Mouse (Mus musculus) liver, embryonic 14.5 days (tissue): Measurements from ENCODE around the gene Agpat4. TPM values are rescaled to one million over a fixed set of nuclear protein-coding genes. Genes with fewer than 3 reads are reported as not detected.

Source experiments
- ATAC-seq: fragments of 200-750 bp; cut with Nextera tagmentation; 2 replicates; pipeline ENCODE4 v1.8.0; 2017; ENCODE audit warnings: moderate number of reproducible peaks, mild to moderate bottlenecking, moderate library complexity; ENCODE audit not compliant: insufficient read depth
- DNase-seq, 3 experiments: peaks; one replicate each; pipeline ENCODE4 v3.0.0-alpha.2; 2012 to 2013; ENCODE audit warnings: low read depth in 3 of 3, low spot score in 3 of 3
- H3K27ac ChIP-seq: fragments of 300-500 bp; sonication (generic); 2 replicates; pipeline ENCODE4 v1.5.1; 2014; ENCODE audit warnings: moderate library complexity, mild to moderate bottlenecking, control low read depth, inconsistent platforms
- H3K27me3 ChIP-seq: fragments of 300-500 bp; sonication (generic); 2 replicates; pipeline ENCODE4 v1.6.1; 2014; ENCODE audit warnings: mild to moderate bottlenecking, low read length, moderate library complexity; ENCODE audit not compliant: control insufficient read depth, insufficient read depth
- H3K36me3 ChIP-seq: fragments of 300-500 bp; sonication (generic); replicated peaks from 2 replicates; pipeline ENCODE4 v1.6.1; 2014; ENCODE audit warnings: low read depth; ENCODE audit not compliant: control insufficient read depth, insufficient read depth
- H3K4me1 ChIP-seq, 2 experiments: fragments of 200-500 bp in 1 of 2; fragments of 300-500 bp in 1 of 2; sonication (generic) in 1 of 2; replicated peaks; 2 replicates each; pipeline ENCODE4 v1.6.1; 2012 to 2014; ENCODE audit warnings: antibody characterized with exemption in 1 of 2, inconsistent platforms in 1 of 2, low read length in 1 of 2; ENCODE audit not compliant: control insufficient read depth in 2 of 2, insufficient read depth in 2 of 2
- H3K4me2 ChIP-seq: fragments of 300-500 bp; sonication (generic); 2 replicates; pipeline ENCODE4 v1.6.1; 2014; ENCODE audit warnings: low read depth, mild to moderate bottlenecking, control low read depth, moderate library complexity
- H3K4me3 ChIP-seq, 2 experiments: fragments of 200-500 bp in 1 of 2; fragments of 300-500 bp in 1 of 2; sonication (generic) in 1 of 2; 2 replicates each; pipeline ENCODE4 v1.5.1; 2012 to 2014; ENCODE audit warnings: low read depth in 2 of 2, low read length in 2 of 2, mild to moderate bottlenecking in 2 of 2, control low read depth in 1 of 2, inconsistent platforms in 1 of 2, moderate library complexity in 1 of 2; ENCODE audit not compliant: insufficient read depth in 1 of 2
- H3K9ac ChIP-seq: fragments of 300-500 bp; sonication (generic); replicated peaks from 2 replicates; pipeline ENCODE4 v1.6.1; 2014; ENCODE audit warnings: mild to moderate bottlenecking, control low read depth, moderate library complexity
- H3K9me3 ChIP-seq: fragments of 300-500 bp; sonication (generic); 2 replicates; pipeline ENCODE4 v1.6.1; 2016; ENCODE audit warnings: low read length, mixed read lengths; ENCODE audit not compliant: control insufficient read depth
- CTCF ChIP-seq: IDR thresholded peaks from 2 replicates; pipeline ENCODE4 v1.5.1; 2016; ENCODE audit warnings: antibody characterized with exemption, low read depth, control low read depth
- EP300 ChIP-seq: IDR thresholded peaks from 2 replicates; pipeline ENCODE4 v1.6.1; 2016; ENCODE audit warnings: antibody characterized with exemption, low read depth
- WGBS: fragments of 180-500 bp; shearing (Covaris S2); extraction: QIAGEN DNeasy Blood & Tissue Kit; methylation state at CpG from one replicate; pipeline ENCODE4 v1.1.7; 2014; ENCODE audit not compliant: insufficient replicate concordance; 5-methylcytosine and 5-hydroxymethylcytosine counted together
- polyA plus RNA-seq, 2 experiments: library from polyadenylated mRNA; depleted of rRNA in 1 of 2; stranded (reverse) in 1 of 2; unstranded in 1 of 2; fragments of >200 nt; fragmentation: Nextera tagmentation in 1 of 2; extraction: Ambion mirVana in 1 of 2; gene quantifications; 2 replicates each; pipeline versions ENCODE4 v1.2.1 to v1.2.3; 2012 to 2014

Gene Agpat4
- polyA plus RNA-seq, 2 experiments, result 10.5 to 16.2 TPM

GRCm38 (mm10) chr17:12203414-12203897, 85.0 kb downstream of the Agpat4 start:
- peak overlapping the region; percentile 75 for H3K4me2 ChIP-seq
- H3K36me3 ChIP-seq, result peaks cover 8% of the 10 kb centered on the region
- peaks cover 81 to 82% of the 10 kb centered on the region in 2 experiments for H3K4me1 ChIP-seq
- H3K27me3 ChIP-seq, result no peaks in the 10 kb centered on the region
- WGBS, result 78% methylated on average over 15 of the region's 15 CpGs
- peak overlapping the region; percentile 99 for H3K27ac ChIP-seq
- no peak for TF ChIP-seq EP300
- TF ChIP-seq CTCF, result no peak
- H3K4me3 ChIP-seq, result no peak overlapping the region
- H3K9ac ChIP-seq, result peak overlapping the region; percentile 90
- no peaks in the 10 kb centered on the region for H3K9me3 ChIP-seq
- DNase-seq, result no peak
- no peak for ATAC-seq

- H3K4me1 ChIP-seq, result peaks cover 89 to 90% of the 10 kb centered on the region in 2 experiments
- H3K27ac ChIP-seq, result peak overlapping the region; percentile 99
- peak; percentile 38 to 67 (median 64) for DNase-seq
Observed at GRCm38 (mm10) chr17:12204246-12204645, 85.7 kb downstream of the Agpat4 start.

GRCm38 (mm10) chr17:12204689-12205014, 86.1 kb downstream of the Agpat4 start:
- no peaks in the 10 kb centered on the region for H3K9me3 ChIP-seq
- H3K36me3 ChIP-seq, result peaks cover 5% of the 10 kb centered on the region
- no peaks in the 10 kb centered on the region for H3K27me3 ChIP-seq
- ATAC-seq (peak; percentile 9), DNase-seq (no peak)
- peak overlapping the region; percentile 75 for H3K4me2 ChIP-seq
- H3K4me3 ChIP-seq, result no peak overlapping the region; a peak in 1 of 4 replicates
- H3K9ac ChIP-seq, result peak overlapping the region; percentile 90
- peak overlapping the region; percentile 99 for H3K27ac ChIP-seq
- peaks cover 93 to 94% of the 10 kb centered on the region in 2 experiments for H3K4me1 ChIP-seq
- WGBS, result 40% methylated on average over 3 of the region's 3 CpGs
- TF ChIP-seq CTCF, result no peak
- TF ChIP-seq EP300, result no peak

More at GRCm38 (mm10) chr17:12204246-12204645, 85.7 kb downstream of the Agpat4 start:
- 22% methylated on average over 3 of the region's 3 CpGs for WGBS
- no peaks in the 10 kb centered on the region for H3K27me3 ChIP-seq
- no peaks in the 10 kb centered on the region for H3K9me3 ChIP-seq
- peaks cover 6% of the 10 kb centered on the region for H3K36me3 ChIP-seq
- H3K4me3 ChIP-seq, result no peak overlapping the region
- TF ChIP-seq CTCF, result no peak
- no peak for TF ChIP-seq EP300
- no peak for ATAC-seq
- H3K9ac ChIP-seq, result peak overlapping the region; percentile 90
- H3K4me2 ChIP-seq, result peak overlapping the region; percentile 75

- TF ChIP-seq CTCF, result no peak
- TF ChIP-seq EP300, result peak; percentile 95
- H3K27me3 ChIP-seq, result no peaks in the 10 kb centered on the region
- H3K9ac ChIP-seq, result peak overlapping the region; percentile 90
- H3K36me3 ChIP-seq, result peaks cover 5% of the 10 kb centered on the region
- DNase-seq, result peak; percentile 89 to 94 (median 92)
- peak overlapping the region; percentile 99 for H3K27ac ChIP-seq
- WGBS, result 8% methylated on average over 10 of the region's 10 CpGs
- H3K9me3 ChIP-seq, result no peaks in the 10 kb centered on the region
- H3K4me1 ChIP-seq, result peaks cover 94 to 95% of the 10 kb centered on the region in 2 experiments
- H3K4me2 ChIP-seq, result peak overlapping the region; percentile 75
- H3K4me3 ChIP-seq, result peak overlapping the region; percentile 23 to 28
- ATAC-seq, result peak; percentile 83
Observed at GRCm38 (mm10) chr17:12205015-12205693, 86.7 kb downstream of the Agpat4 start.

- H3K4me3 ChIP-seq, result peak overlapping the region; percentile 22 to 28
- peak overlapping the region; percentile 90 for H3K9ac ChIP-seq
- peak overlapping the region; percentile 99 for H3K27ac ChIP-seq
- H3K9me3 ChIP-seq, result no peaks in the 10 kb centered on the region
- peak overlapping the region; percentile 75 for H3K4me2 ChIP-seq
- 3% methylated on average over 4 of the region's 4 CpGs for WGBS
- peaks cover 3% of the 10 kb centered on the region for H3K36me3 ChIP-seq
- H3K4me1 ChIP-seq, result peaks cover 93 to 97% of the 10 kb centered on the region in 2 experiments
- TF ChIP-seq EP300 (no peak), CTCF (no peak)
- ATAC-seq (no peak), DNase-seq (no peak)
- H3K27me3 ChIP-seq, result no peaks in the 10 kb centered on the region
Observed at GRCm38 (mm10) chr17:12205694-12206075, 87.2 kb downstream of the Agpat4 start.
